Mouse (Mus musculus) lung, embryonic 15.5 days (tissue): ENCODE data around the gene Mvd. TPM values are rescaled to one million over a fixed set of nuclear protein-coding genes. Genes with fewer than 3 reads are reported as not detected.

Experiments
- ATAC-seq: fragments of 200-750 bp; cut with Nextera tagmentation; 2 replicates; pipeline ENCODE4 v1.8.0; 2017; ENCODE audit warnings: moderate number of reproducible peaks, borderline replicate concordance; ENCODE audit not compliant: low FRiP score, low TSS enrichment; ENCODE audit errors: extremely low read depth
- H3K27ac ChIP-seq: fragments of 300-500 bp; sonication (generic); 2 replicates; pipeline ENCODE4 v1.5.1; 2015; ENCODE audit warnings: moderate library complexity, mild to moderate bottlenecking, inconsistent platforms
- H3K27me3 ChIP-seq: fragments of 300-500 bp; sonication (generic); 2 replicates; pipeline ENCODE4 v1.6.1; 2015; ENCODE audit warnings: inconsistent platforms
- H3K36me3 ChIP-seq: fragments of 300-500 bp; sonication (generic); 2 replicates; pipeline ENCODE4 v1.6.1; 2015; ENCODE audit warnings: inconsistent platforms
- H3K4me1 ChIP-seq: fragments of 300-500 bp; sonication (generic); 2 replicates; pipeline ENCODE4 v1.6.1; 2015; ENCODE audit warnings: inconsistent platforms
- H3K4me2 ChIP-seq: fragments of 300-500 bp; sonication (generic); 2 replicates; pipeline ENCODE4 v1.6.1; 2015; ENCODE audit warnings: inconsistent platforms, mild to moderate bottlenecking, moderate library complexity
- H3K4me3 ChIP-seq: fragments of 300-500 bp; sonication (generic); 2 replicates; pipeline ENCODE4 v1.5.1; 2015; ENCODE audit warnings: mild to moderate bottlenecking, inconsistent platforms
- H3K9ac ChIP-seq: fragments of 300-500 bp; sonication (generic); 2 replicates; pipeline ENCODE4 v1.6.1; 2015; ENCODE audit warnings: inconsistent platforms
- H3K9me3 ChIP-seq: fragments of 300-500 bp; sonication (generic); 2 replicates; pipeline ENCODE4 v1.6.1; 2016; ENCODE audit warnings: inconsistent platforms
- WGBS: fragments of 180-500 bp; shearing (Covaris S2); methylation state at CpG from one replicate; pipeline ENCODE4 v1.1.7; 2015; 5-methylcytosine and 5-hydroxymethylcytosine counted together
- polyA plus RNA-seq: library from polyadenylated mRNA; unstranded; fragments of >200 nt; fragmentation: Nextera tagmentation; extraction: Ambion mirVana; gene quantifications from 2 replicates; pipeline ENCODE4 v1.2.1, GENCODE M21; 2015

Gene Mvd
- polyA plus RNA-seq, 1 experiment from 2014 or later, result 24.3 TPM

GRCm38 (mm10) chr8:122451161-122451703, 8.0 kb upstream of the Mvd start:
- no peaks in the 10 kb centered on the region for H3K9me3 ChIP-seq
- 67% methylated on average over 7 of the region's 7 CpGs for whole genome bisulfite sequencing
- ATAC-seq, result no peak

GRCm38 (mm10) chr8:122445203-122445602, 2.0 kb upstream of the Mvd start:
- Histone ChIP-seq H3K36me3 (no peaks in the 10 kb centered on the region), H3K27me3 (no peaks in the 10 kb centered on the region), H3K9ac (0 out of 2 replicates have a peak overlapping the region, but pooled peaks have one; percentile 65), H3K9me3 (no peaks in the 10 kb centered on the region), H3K4me3 (no peak overlapping the region), H3K4me2 (peak overlapping the region; percentile 94; the same call in 1 of the 2 replicates), H3K4me1 (peaks cover 26% of the 10 kb centered on the region), H3K27ac (peak overlapping the region; percentile 99)
- ATAC-seq, result no peak
- WGBS, result 63% methylated on average over 3 of the region's 3 CpGs

More at GRCm38 (mm10) chr8:122451161-122451703, 8.0 kb upstream of the Mvd start:
- H3K27ac ChIP-seq, result no peak overlapping the region
- no peak overlapping the region for H3K4me3 ChIP-seq
- H3K36me3 ChIP-seq, result no peaks in the 10 kb centered on the region
- no peak overlapping the region for H3K9ac ChIP-seq
- H3K27me3 ChIP-seq, result no peaks in the 10 kb centered on the region
- H3K4me1 ChIP-seq, result no peaks in the 10 kb centered on the region
- H3K4me2 ChIP-seq, result no peak overlapping the region

- peak; percentile 73 for ATAC-seq
- 1% methylated on average over 19 of the region's 19 CpGs for WGBS
- H3K4me2 ChIP-seq, result peak overlapping the region; percentile 94
- peak overlapping the region; percentile 99 for H3K27ac ChIP-seq
- H3K9me3 ChIP-seq, result no peaks in the 10 kb centered on the region
- H3K9ac ChIP-seq, result peak overlapping the region; percentile 65
- no peaks in the 10 kb centered on the region for H3K27me3 ChIP-seq
- peak overlapping the region; percentile 63 for H3K4me3 ChIP-seq
- no peaks in the 10 kb centered on the region for H3K36me3 ChIP-seq
- H3K4me1 ChIP-seq, result peaks cover 26% of the 10 kb centered on the region
These were observed 981 bp upstream of the Mvd start for GRCm38 (mm10) chr8:122444058-122444748.

GRCm38 (mm10) chr8:122442781-122443180, 441 bp downstream of the Mvd start:
- under 1% methylated on average over 12 of the region's 12 CpGs for WGBS

GRCm38 (mm10) chr8:122442356-122442755, 866 bp downstream of the Mvd start:
- WGBS, result 17% methylated on average over 7 of the region's 7 CpGs
- Histone ChIP-seq H3K4me3 (peak overlapping the region; percentile 63), H3K36me3 (no peaks in the 10 kb centered on the region), H3K4me1 (peaks cover 33% of the 10 kb centered on the region), H3K4me2 (peak overlapping the region; percentile 94), H3K9ac (peak overlapping the region; percentile 53), H3K27ac (no peak overlapping the region), H3K9me3 (no peaks in the 10 kb centered on the region), H3K27me3 (no peaks in the 10 kb centered on the region)
- no peak for ATAC-seq

More at GRCm38 (mm10) chr8:122442781-122443180, 441 bp downstream of the Mvd start:
- Histone ChIP-seq H3K27me3 (no peaks in the 10 kb centered on the region), H3K36me3 (no peaks in the 10 kb centered on the region), H3K9ac (peak overlapping the region; percentile 53), H3K4me2 (peak overlapping the region; percentile 94), H3K4me3 (peak overlapping the region; percentile 63), H3K9me3 (no peaks in the 10 kb centered on the region), H3K27ac (peak overlapping the region; percentile 58), H3K4me1 (peaks cover 33% of the 10 kb centered on the region)
- no peak for ATAC-seq

- Histone ChIP-seq H3K27me3 (no peaks in the 10 kb centered on the region), H3K4me1 (peaks cover 33% of the 10 kb centered on the region), H3K9ac (no peak overlapping the region), H3K27ac (no peak overlapping the region), H3K36me3 (peaks cover 8% of the 10 kb centered on the region; the same call in 1 of the 2 replicates), H3K9me3 (no peaks in the 10 kb centered on the region), H3K4me2 (no peak overlapping the region), H3K4me3 (no peak overlapping the region)
- 95% methylated on average over 1 of the region's 1 CpGs for WGBS
- no peak for ATAC-seq
These were observed 1.9 kb downstream of the Mvd start for GRCm38 (mm10) chr8:122441326-122441725.

GRCm38 (mm10) chr8:122439336-122439735, 3.9 kb downstream of the Mvd start:
- H3K9ac ChIP-seq, result no peak overlapping the region
- 93% methylated on average over 16 of the region's 16 CpGs for whole genome bisulfite sequencing
- no peak overlapping the region for H3K4me2 ChIP-seq
- H3K9me3 ChIP-seq, result no peaks in the 10 kb centered on the region
- peaks cover 18% of the 10 kb centered on the region; the same call in 1 of the 2 replicates for H3K36me3 ChIP-seq
- H3K4me1 ChIP-seq, result peaks cover 15% of the 10 kb centered on the region
- no peaks in the 10 kb centered on the region for H3K27me3 ChIP-seq
- H3K27ac ChIP-seq, result no peak overlapping the region
- no peak overlapping the region for H3K4me3 ChIP-seq
- ATAC-seq, result no peak

GRCm38 (mm10) chr8:122437708-122438331, 5.4 kb downstream of the Mvd start:
- Histone ChIP-seq H3K4me1 (peaks cover 22% of the 10 kb centered on the region), H3K27ac (no peak overlapping the region), H3K9me3 (no peaks in the 10 kb centered on the region), H3K4me3 (no peak overlapping the region), H3K36me3 (peaks cover 20% of the 10 kb centered on the region; the same call in 1 of the 2 replicates), H3K27me3 (no peaks in the 10 kb centered on the region), H3K4me2 (peak overlapping the region; percentile 26; the same call in 1 of the 2 replicates), H3K9ac (no peak overlapping the region)
- WGBS, result 77% methylated on average over 13 of the region's 13 CpGs
- ATAC-seq, result no peak

- no peak for ATAC-seq
- H3K4me3 ChIP-seq, result no peak overlapping the region
- H3K9ac ChIP-seq, result no peak overlapping the region
- no peak overlapping the region for H3K4me2 ChIP-seq
- H3K27ac ChIP-seq, result no peak overlapping the region
- peaks cover 20% of the 10 kb centered on the region; the same call in 1 of the 2 replicates for H3K36me3 ChIP-seq
- no peaks in the 10 kb centered on the region for H3K27me3 ChIP-seq
- H3K9me3 ChIP-seq, result no peaks in the 10 kb centered on the region
- H3K4me1 ChIP-seq, result peaks cover 25% of the 10 kb centered on the region
- 79% methylated on average over 20 of the region's 20 CpGs for WGBS
These were observed 6.6 kb downstream of the Mvd start for GRCm38 (mm10) chr8:122436586-122437125.

GRCm38 (mm10) chr8:122436146-122436545, 7.1 kb downstream of the Mvd start:
- Histone ChIP-seq H3K4me1 (peaks cover 30% of the 10 kb centered on the region), H3K4me2 (no peak overlapping the region), H3K27me3 (no peaks in the 10 kb centered on the region), H3K27ac (no peak overlapping the region), H3K9ac (no peak overlapping the region), H3K9me3 (no peaks in the 10 kb centered on the region), H3K36me3 (peaks cover 20% of the 10 kb centered on the region; the same call in 1 of the 2 replicates), H3K4me3 (no peak overlapping the region)
- 89% methylated on average over 9 of the region's 9 CpGs for WGBS
- ATAC-seq, result no peak

GRCm38 (mm10) chr8:122435375-122435774, 7.8 kb downstream of the Mvd start:
- Histone ChIP-seq H3K9me3 (no peaks in the 10 kb centered on the region), H3K4me1 (peaks cover 31% of the 10 kb centered on the region), H3K27ac (no peak overlapping the region), H3K27me3 (no peaks in the 10 kb centered on the region), H3K4me3 (no peak overlapping the region), H3K36me3 (peaks cover 20% of the 10 kb centered on the region; the same call in 1 of the 2 replicates), H3K4me2 (no peak overlapping the region), H3K9ac (no peak overlapping the region)
- ATAC-seq, result no peak
- WGBS, result 89% methylated on average over 6 of the region's 6 CpGs
